Mouse (Mus musculus) T-helper 1 cell (primary cell): ENCODE results near the gene Serpinb2.

Experiments
- in situ Hi-C: fragments of 300-600 bp; cut with MboI, MseI; formaldehyde crosslinking; loops from one replicate; pipeline ENCODE4 v1.15.1; 2025; ENCODE audit warnings: high pct_unique_total_duplicates

Gene Serpinb2

GRCm38 (mm10) chr1:107577514-107577913, 66.3 kb downstream of the Serpinb2 start:
- in situ Hi-C loops, result no loop called here

GRCm38 (mm10) chr1:107581220-107581619, 70.0 kb downstream of the Serpinb2 start:
- in situ Hi-C loops, result no loop called here

GRCm38 (mm10) chr1:107582900-107583299, 71.7 kb downstream of the Serpinb2 start:
- in situ Hi-C loops, result no loop called here

GRCm38 (mm10) chr1:107583958-107584376, 72.7 kb downstream of the Serpinb2 start:
- in situ Hi-C loops, result no loop called here

GRCm38 (mm10) chr1:107584932-107585331, 73.7 kb downstream of the Serpinb2 start:
- in situ Hi-C loops, result no loop called here
